Mouse (Mus musculus) embryonic facial prominence, embryonic 10.5 days (tissue): Measurements from ENCODE around the gene Rufy1. TPM values are rescaled to one million over a fixed set of nuclear protein-coding genes. Genes with fewer than 3 reads are reported as not detected.

Experiments used
- DNase-seq: peaks from one replicate; pipeline ENCODE4 v3.0.0-alpha.2; 2017; ENCODE audit warnings: low spot score
- H3K27ac ChIP-seq: fragments of 300-500 bp; sonication (generic); replicated peaks from 2 replicates; pipeline ENCODE4 v1.5.1; 2016; ENCODE audit warnings: mild to moderate bottlenecking
- H3K27me3 ChIP-seq: fragments of 300-500 bp; sonication (generic); replicated peaks from 2 replicates; pipeline ENCODE4 v1.6.1; 2016; ENCODE audit warnings: low read depth, mild to moderate bottlenecking; ENCODE audit not compliant: poor library complexity, severe bottlenecking
- H3K36me3 ChIP-seq: fragments of 300-500 bp; sonication (generic); replicated peaks from 2 replicates; pipeline ENCODE4 v1.6.1; 2016; ENCODE audit warnings: mild to moderate bottlenecking, moderate library complexity
- H3K4me1 ChIP-seq: fragments of 300-500 bp; sonication (generic); 2 replicates; pipeline ENCODE4 v1.6.1; 2016
- H3K4me3 ChIP-seq: fragments of 300-500 bp; sonication (generic); 2 replicates; pipeline ENCODE4 v1.5.1; 2016; ENCODE audit warnings: mild to moderate bottlenecking, moderate library complexity
- H3K9me3 ChIP-seq: fragments of 300-500 bp; sonication (generic); 2 replicates; pipeline ENCODE4 v1.6.1; 2016; ENCODE audit warnings: mild to moderate bottlenecking
- WGBS: fragments of 180-500 bp; shearing (Covaris S2); methylation state at CpG from one replicate; pipeline ENCODE4 v1.1.7; 2016; 5-methylcytosine and 5-hydroxymethylcytosine counted together
- microRNA counts: library from miRNA; unstranded; fragments of <30 nt; microRNA quantifications from one replicate; lab custom pipeline; 2017
- microRNA-seq: library from miRNA; unstranded; fragments of <30 nt; microRNA quantifications from one replicate; pipeline ENCODE4, GENCODE M21; 2017
- polyA plus RNA-seq: library from polyadenylated mRNA; unstranded; fragments of >200 nt; fragmentation: Nextera tagmentation; extraction: Ambion mirVana; gene quantifications from 2 replicates; pipeline ENCODE4 v1.2.1, GENCODE M21; 2016

The Rufy1 gene
- polyA plus RNA-seq, 1 experiment from 2014 or later, result 27.0 TPM

DNA sequence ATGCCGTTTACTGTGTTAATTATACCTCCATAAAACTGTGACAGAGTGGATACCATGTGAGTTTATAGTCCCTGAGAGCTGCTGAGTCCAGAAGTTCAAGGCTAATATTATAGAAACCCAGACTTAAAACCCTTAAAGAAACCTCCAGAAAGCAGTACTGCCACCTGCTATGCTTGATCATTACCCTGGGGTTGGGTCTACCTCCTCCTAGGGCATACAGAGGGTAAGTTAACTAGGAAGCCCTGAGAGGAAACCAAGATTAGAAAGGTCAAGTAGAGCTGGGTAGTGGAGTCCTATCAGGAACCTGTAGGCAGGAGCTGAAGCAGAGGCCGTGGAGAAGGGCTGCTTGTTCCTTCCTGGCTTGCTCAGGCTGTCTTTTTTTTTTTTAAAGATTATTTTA, 78.7 kb downstream of the Rufy1 start:
- Histone ChIP-seq H3K4me3 (no peak overlapping the region), H3K27ac (no peak overlapping the region), H3K36me3 (no peaks in the 10 kb centered on the region), H3K27me3 (peaks cover 2% of the 10 kb centered on the region; the same call in 1 of the 2 replicates), H3K9me3 (no peaks in the 10 kb centered on the region), H3K4me1 (no peaks in the 10 kb centered on the region)
- no peak for DNase-seq
- 89% methylated on average over 2 of the region's 2 CpGs for WGBS

DNA sequence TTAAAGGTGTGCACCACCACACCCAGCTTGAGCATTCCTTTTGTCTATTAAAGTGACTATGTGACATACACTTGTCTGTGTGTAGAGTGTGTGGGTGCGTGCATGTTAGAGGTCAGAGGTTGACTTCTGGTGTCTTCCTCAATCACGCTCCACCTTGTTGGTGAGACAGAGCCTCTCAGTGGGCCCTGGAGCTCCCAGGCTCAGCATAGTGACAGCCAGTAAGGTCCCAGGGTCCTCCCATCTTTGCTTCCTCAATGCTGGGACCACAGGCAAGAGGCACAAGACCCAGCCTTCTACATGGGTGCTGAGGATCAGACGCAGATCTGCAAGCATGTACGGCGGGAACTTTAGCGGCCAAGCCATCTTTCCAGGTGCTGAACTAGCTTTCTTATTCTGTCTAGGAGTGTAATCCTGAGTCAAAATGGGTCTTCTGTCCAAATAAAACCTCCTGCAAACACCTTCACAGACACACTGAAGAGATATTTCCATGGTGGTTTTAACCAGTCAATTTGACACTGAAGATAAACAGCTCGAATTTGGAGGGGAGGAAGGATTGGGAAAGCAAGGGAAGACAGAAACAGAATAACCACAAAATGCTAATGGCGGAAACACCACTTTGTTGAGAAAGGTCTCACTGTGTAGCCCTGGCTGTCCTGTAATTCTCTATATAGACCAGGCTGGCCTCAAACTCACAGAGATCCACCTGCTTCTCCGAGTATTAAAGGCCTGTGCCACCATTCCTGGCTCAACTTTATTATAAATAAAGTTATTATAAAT, 84.5 kb downstream of the Rufy1 start:
- H3K27me3 ChIP-seq, result no peaks in the 10 kb centered on the region
- no peak overlapping the region for H3K27ac ChIP-seq
- no peak for DNase-seq
- no peaks in the 10 kb centered on the region for H3K9me3 ChIP-seq
- H3K4me1 ChIP-seq, result no peaks in the 10 kb centered on the region
- WGBS, result 88% methylated on average over 9 of the region's 9 CpGs
- no peak overlapping the region for H3K4me3 ChIP-seq
- H3K36me3 ChIP-seq, result no peaks in the 10 kb centered on the region

DNA sequence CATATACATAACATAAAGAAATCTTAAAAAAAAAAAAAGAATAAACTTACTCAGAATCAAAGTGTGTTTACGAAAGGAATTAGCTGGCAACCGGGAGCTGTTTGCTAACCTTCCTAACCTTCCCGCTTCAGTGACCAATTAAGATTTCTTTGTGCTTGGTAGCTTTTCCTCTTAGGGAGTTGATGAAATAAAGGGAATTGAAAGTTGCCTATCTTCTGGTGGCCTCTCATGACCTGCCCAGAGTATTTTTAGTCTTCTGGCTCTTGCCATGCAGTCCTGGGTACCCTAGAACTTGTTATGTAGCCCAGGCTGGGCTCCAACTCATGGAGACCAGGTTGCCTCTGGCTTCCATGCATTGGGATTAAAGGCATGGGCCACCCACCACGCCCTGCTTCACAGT, 85.4 kb downstream of the Rufy1 start:
- Histone ChIP-seq H3K36me3 (no peaks in the 10 kb centered on the region), H3K4me1 (no peaks in the 10 kb centered on the region), H3K27me3 (no peaks in the 10 kb centered on the region), H3K27ac (no peak overlapping the region), H3K9me3 (no peaks in the 10 kb centered on the region), H3K4me3 (no peak overlapping the region)
- 77% methylated on average over 4 of the region's 4 CpGs for whole genome bisulfite sequencing
- no peak for DNase-seq

MicroRNA genes within 50 kb of the gene (microRNA counts, 519-probe panel; counts per million panel counts)
- 5,251 counts per million, percentile 89 among the panel's probes with 10 or more counts for microRNA mmu-miR-804 (lab: Ali Mortazavi, UCI)

Small RNAs within 50 kb of the gene (microRNA-seq; reads per million reads assigned to microRNA genes)
- gene Mir804, result not detected

Other genes starting within 250 kb of the Rufy1 start
- 130 and 131 TPM in 2 replicates for gene Sqstm1, start 220.3 kb downstream of the Rufy1 start, polyA plus RNA-seq
- 22.6 and 23.5 TPM in 2 replicates for gene Mgat4b, start 220.2 kb downstream of the Rufy1 start, polyA plus RNA-seq
- 0.75 and 1.4 TPM in 2 replicates for gene Ltc4s, start 192.5 kb downstream of the Rufy1 start, polyA plus RNA-seq
- gene Maml1, start 138.8 kb downstream of the Rufy1 start, polyA plus RNA-seq, result 6.7 and 7.2 TPM in 2 replicates
- 318 and 328 TPM in 2 replicates for gene Canx, start 105.5 kb downstream of the Rufy1 start, polyA plus RNA-seq
- gene Cby3, start 76.7 kb downstream of the Rufy1 start, polyA plus RNA-seq, result 0.52 TPM in 1 of 2 replicates, not detected in the other
- 611 and 614 TPM in 2 replicates for gene Hnrnph1, start 54.1 kb downstream of the Rufy1 start, polyA plus RNA-seq
- gene Adamts2, start 171.0 kb upstream of the Rufy1 start, polyA plus RNA-seq, result 0.74 and 1.4 TPM in 2 replicates